In genomic region chr17:23620351-23620750, GRCm38 (mm10) we compare ENCODE assay signal across 20 mouse cellular contexts. TPM values are rescaled to one million over a fixed set of nuclear protein-coding genes. Genes with fewer than 3 reads are reported as not detected.
"Had no signal": no experiment of that assay in that cellular context is flagged by ENCODE, and none has a peak within 500 bp of the region (broad histone marks: within the 10 kb centered on the region; RNA-seq: fewer than 3 reads in every experiment).

No protein-coding gene starts in this region.

- H3K27ac ChIP-seq: kidney, postnatal 0 days; limb, embryonic 13.5 days; liver, embryonic 14.5 days; midbrain, embryonic 10.5 days; neural tube, embryonic 13.5 days; stomach, postnatal 0 days had no signal

- H3K4me3 ChIP-seq: limb, embryonic 13.5 days; midbrain, embryonic 10.5 days; myocyte; neural tube, embryonic 13.5 days had no signal

- DNase-seq: kidney, adult 11 months; kidney, adult 9 months; kidney, postnatal 36 days; left cerebral cortex, postnatal 4 days; lung, adult 18-20 months; lung, postnatal 36 days; midbrain, embryonic 14.5 days; right cerebral cortex, postnatal 14 days; thymus, postnatal 4 days had no signal

RNA-seq across cellular contexts. Expression of gene Zscan10, which starts 19.7 kb away (rescaled TPM):
- total RNA-seq: layer of hippocampus, adult 18-20 months; layer of hippocampus, postnatal 10 days; left cerebral cortex, postnatal 4 days; liver, adult 2 months; megakaryocyte, adult 5-6 weeks had no signal

RNA-seq across cellular contexts. Expression of gene Bicdl2, which starts 40.0 kb away (rescaled TPM):
- total RNA-seq: layer of hippocampus, adult 18-20 months; layer of hippocampus, postnatal 10 days; left cerebral cortex, postnatal 4 days; megakaryocyte, adult 5-6 weeks had no signal
